Mouse (Mus musculus) C2C12 (cell line): Measurements from ENCODE around the gene Ilf3. TPM values are rescaled to one million over a fixed set of nuclear protein-coding genes. Genes with fewer than 3 reads are reported as not detected.
"Not testable (repeated sequence)": the region's sequence is repeated elsewhere in the genome, so short reads cannot be mapped to it uniquely, and the experiment has no call there.

ENCODE experiments used
- H3K27me3 ChIP-seq: one replicate; pipeline ENCODE4 v1.6.1; 2011; ENCODE audit not compliant: control insufficient read depth, insufficient read depth, insufficient read length
- H3K36me3 ChIP-seq: one replicate; pipeline ENCODE4 v1.6.1; 2011; ENCODE audit not compliant: control insufficient read depth, insufficient read depth
- H3K4me3 ChIP-seq: one replicate; pipeline ENCODE4 v1.5.1; 2011; ENCODE audit warnings: mild to moderate bottlenecking, control low read depth; ENCODE audit not compliant: poor library complexity, insufficient read depth, severe bottlenecking
- H3K79me2 ChIP-seq: one replicate; pipeline ENCODE4 v1.6.1; 2011; ENCODE audit not compliant: control insufficient read depth, insufficient read depth
- H3K79me3 ChIP-seq: one replicate; pipeline ENCODE4 v1.6.1; 2011; ENCODE audit warnings: low read depth, control low read depth
- H3ac ChIP-seq: one replicate; pipeline ENCODE3; 2011; ENCODE audit warnings: low read depth; ENCODE audit not compliant: control insufficient read depth, insufficient read length
- CEBPB ChIP-seq: IDR thresholded peaks from one replicate; pipeline ENCODE4 v1.6.1; 2011; ENCODE audit warnings: low read depth, mild to moderate bottlenecking, control low read depth, moderate library complexity
- CTCF ChIP-seq: IDR thresholded peaks from one replicate; pipeline ENCODE4 v1.5.1; 2011; ENCODE audit not compliant: control insufficient read depth, insufficient read depth, insufficient read length
- FOSL1 ChIP-seq: IDR thresholded peaks from one replicate; pipeline ENCODE4 v1.8.0; 2011; ENCODE audit warnings: mild to moderate bottlenecking, low read length; ENCODE audit not compliant: poor library complexity, insufficient read depth, severe bottlenecking
- MAX ChIP-seq: IDR thresholded peaks from one replicate; pipeline ENCODE4 v1.6.1; 2011; ENCODE audit warnings: mild to moderate bottlenecking, control low read depth
- MYOD1 ChIP-seq: IDR thresholded peaks from one replicate; pipeline ENCODE4 v1.6.1; 2011; ENCODE audit warnings: low read depth; ENCODE audit not compliant: control insufficient read depth, insufficient read length
- MYOG ChIP-seq: IDR thresholded peaks from one replicate; pipeline ENCODE4 v1.6.1; 2011; ENCODE audit not compliant: control insufficient read depth, insufficient read length; ENCODE audit errors: extremely low read depth
- USF1 ChIP-seq: IDR thresholded peaks from one replicate; pipeline ENCODE4 v1.6.1; 2011; ENCODE audit warnings: low read depth, mild to moderate bottlenecking, control low read depth, moderate library complexity
- polyA plus RNA-seq: library from polyadenylated mRNA; unstranded; fragments of >200 nt; fragmentation: generic; extraction: Trizol; gene quantifications from one replicate; pipeline ENCODE4 v1.2.1, GENCODE M21; 2012; ENCODE audit warnings: missing spikeins

Ilf3 gene
- polyA plus RNA-seq, 1 experiment: 66.6 TPM

DNA sequence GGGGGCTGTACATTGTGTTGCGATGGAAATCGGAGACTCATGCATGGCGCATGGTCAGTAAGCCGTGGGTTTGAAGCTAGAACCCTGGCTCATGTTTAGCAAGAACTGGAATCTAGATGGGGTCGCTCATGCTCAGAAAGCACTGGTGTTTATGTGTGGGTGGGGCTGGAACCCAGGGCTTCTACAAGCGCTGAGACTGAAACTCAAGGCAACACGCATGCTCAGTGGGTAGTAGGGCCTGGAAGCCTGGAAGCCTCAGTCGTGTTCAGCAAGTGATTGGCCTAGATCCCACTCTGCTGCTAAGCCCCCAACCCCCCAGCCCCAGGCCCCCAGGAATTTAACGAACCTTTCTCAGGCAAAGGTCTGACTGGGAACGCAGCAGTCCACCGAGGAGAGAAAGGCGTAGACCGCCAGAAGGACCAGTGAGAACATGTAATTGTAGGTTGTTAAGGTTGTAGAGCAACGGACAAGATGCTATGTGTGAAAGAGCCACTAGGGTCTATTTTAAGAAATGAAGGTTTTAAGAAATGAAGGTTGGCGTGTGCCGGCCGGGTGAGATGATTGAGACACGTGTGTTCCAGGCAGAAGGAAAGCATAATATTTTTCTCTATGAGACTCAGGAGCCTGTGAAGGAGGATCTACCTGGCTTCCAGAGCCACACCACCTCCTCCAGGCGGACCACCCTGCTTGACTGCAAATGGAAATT, 45.3 kb upstream of the Ilf3 start:
- Histone ChIP-seq H3K27me3 (no peaks in the 10 kb centered on the region), H3K79me3 (peaks cover 48% of the 10 kb centered on the region), H3K36me3 (no peaks in the 10 kb centered on the region), H3K4me3 (no peak overlapping the region), H3ac (no peak overlapping the region), H3K79me2 (peaks cover 66% of the 10 kb centered on the region)
- TF ChIP-seq FOSL1 (no peak), MYOD1 (no peak), MAX (no peak), USF1 (no peak), CEBPB (no peak), CTCF (no peak), MYOG (no peak)

DNA sequence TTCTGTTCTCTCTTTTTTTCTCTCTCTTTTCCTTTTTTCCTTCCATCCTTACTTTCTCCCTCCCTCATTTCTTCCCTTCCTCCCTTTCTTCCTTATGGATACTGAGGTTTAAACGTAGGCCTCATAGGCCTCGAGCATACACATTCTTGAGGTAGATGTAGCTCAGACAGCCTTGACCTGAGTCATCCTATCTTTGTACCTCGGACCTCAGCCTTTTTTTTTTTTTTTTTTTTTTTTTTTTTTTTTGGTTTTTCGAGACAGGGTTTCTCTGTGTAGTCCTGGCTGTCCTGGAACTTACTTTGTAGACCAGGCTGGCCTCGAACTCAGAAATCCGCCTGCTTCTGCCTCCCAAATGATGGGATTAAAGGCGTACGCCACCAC, 44.8 kb upstream of the Ilf3 start:
- not testable (repeated sequence) for H3K36me3 ChIP-seq, H3ac ChIP-seq, H3K27me3 ChIP-seq, H3K4me3 ChIP-seq
- H3K79me3 ChIP-seq: peaks cover 52% of the 10 kb centered on the region
- H3K79me2 ChIP-seq: peaks cover 72% of the 10 kb centered on the region

DNA sequence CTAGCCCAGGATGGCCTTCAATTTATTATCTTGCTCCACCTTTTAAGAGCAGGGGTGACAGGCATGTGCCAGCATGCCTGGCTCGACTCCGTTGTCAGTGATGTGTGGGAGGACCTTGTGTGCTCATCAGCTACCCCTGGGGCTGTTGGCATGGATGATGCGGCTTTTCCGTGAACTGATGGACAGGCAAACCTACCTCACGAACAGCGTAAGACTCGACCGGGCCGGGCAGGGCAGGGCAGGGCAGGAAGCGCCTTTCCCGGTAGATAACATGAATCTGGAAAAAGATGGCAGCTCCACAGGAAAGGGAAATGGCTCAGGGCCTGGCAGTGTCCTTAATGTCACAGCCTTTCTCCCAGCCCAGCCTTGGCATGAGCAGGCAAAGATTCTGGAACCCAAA, 43.4 kb upstream of the Ilf3 start:
- no peaks in the 10 kb centered on the region for H3K27me3 ChIP-seq
- peaks cover 85% of the 10 kb centered on the region for H3K79me2 ChIP-seq
- no peak overlapping the region for H3ac ChIP-seq
- no peaks in the 10 kb centered on the region for H3K36me3 ChIP-seq
- no peak for TF ChIP-seq MYOG
- no peak for TF ChIP-seq CEBPB
- TF ChIP-seq MAX: no peak
- TF ChIP-seq FOSL1: no peak
- TF ChIP-seq MYOD1: no peak
- no peak for TF ChIP-seq CTCF
- peaks cover 58% of the 10 kb centered on the region for H3K79me3 ChIP-seq
- no peak overlapping the region for H3K4me3 ChIP-seq

DNA sequence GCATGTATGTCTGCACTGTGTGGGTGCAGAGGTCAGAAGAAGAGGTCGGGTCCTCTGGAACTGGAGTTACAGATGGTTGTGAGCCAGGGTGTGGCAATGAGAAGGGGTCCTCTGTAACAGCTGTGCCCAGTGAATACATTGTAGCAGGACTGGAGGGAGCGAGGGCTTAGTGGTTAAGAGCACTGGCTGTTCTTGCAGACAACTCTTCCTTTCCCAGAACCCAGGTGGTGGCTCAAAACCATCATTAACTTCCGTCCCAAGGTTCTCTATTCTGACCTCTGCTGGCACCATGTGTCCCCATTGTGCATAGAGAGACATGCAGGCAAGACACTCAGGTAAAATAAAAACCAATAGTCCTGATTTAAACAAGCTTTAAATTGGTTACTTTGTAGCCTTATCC, 40.1 kb upstream of the Ilf3 start:
- TF ChIP-seq CEBPB (no peak), MAX (no peak)
- Histone ChIP-seq H3ac (no peak overlapping the region), H3K4me3 (no peak overlapping the region), H3K27me3 (no peaks in the 10 kb centered on the region), H3K79me3 (peaks cover 55% of the 10 kb centered on the region), H3K36me3 (no peaks in the 10 kb centered on the region), H3K79me2 (peaks cover 92% of the 10 kb centered on the region)

DNA sequence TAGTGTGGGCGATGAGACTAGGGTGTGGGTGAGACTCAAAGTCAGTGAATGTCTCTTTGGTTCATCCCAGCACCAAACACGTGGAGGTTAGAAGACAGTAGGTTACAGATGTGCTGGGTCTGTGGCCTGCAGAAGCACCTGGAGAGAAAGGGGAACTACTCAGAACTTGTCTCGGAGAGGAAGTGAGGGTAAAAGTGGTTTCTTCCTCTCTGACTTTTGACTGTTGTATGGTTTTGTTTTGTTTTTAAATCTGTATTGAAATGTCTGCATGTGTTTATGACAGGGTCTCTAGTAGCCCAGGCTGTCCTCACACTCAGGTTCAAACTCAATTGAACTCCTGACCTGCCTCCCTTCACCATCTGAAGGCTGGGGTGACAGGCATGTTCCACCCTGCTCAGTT, 39.6 kb upstream of the Ilf3 start:
- H3K79me3 ChIP-seq: peaks cover 51% of the 10 kb centered on the region
- H3K79me2 ChIP-seq: peaks cover 87% of the 10 kb centered on the region
- no peak for TF ChIP-seq USF1
- TF ChIP-seq MAX: no peak
- no peak for TF ChIP-seq CEBPB
- no peak for TF ChIP-seq MYOD1
- no peak for TF ChIP-seq CTCF
- TF ChIP-seq MYOG: no peak
- TF ChIP-seq FOSL1: no peak
- no peaks in the 10 kb centered on the region for H3K36me3 ChIP-seq
- H3ac ChIP-seq: no peak overlapping the region
- no peak overlapping the region for H3K4me3 ChIP-seq
- H3K27me3 ChIP-seq: no peaks in the 10 kb centered on the region

DNA sequence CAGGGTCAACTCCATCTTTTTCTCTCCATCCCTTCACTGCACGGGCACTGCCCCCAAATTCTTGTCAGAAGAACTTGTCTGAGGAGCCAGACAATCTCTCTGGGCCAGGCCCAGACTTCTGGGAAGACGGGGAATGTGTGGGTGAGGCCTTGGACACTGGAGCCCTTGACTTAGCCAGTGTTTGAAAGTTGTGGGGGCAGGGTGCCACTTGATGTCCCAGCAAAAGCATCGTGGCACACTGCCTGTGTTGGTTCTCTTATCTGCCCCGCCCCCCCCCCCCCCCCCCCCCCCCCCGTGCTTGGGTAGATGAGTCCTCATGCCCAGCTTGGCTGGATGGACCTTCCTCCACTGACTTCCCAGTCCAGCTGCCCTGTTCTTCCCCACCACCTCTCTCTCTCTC, 38.6 kb upstream of the Ilf3 start:
- H3K4me3 ChIP-seq: no peak overlapping the region
- no peaks in the 10 kb centered on the region for H3K27me3 ChIP-seq
- no peak overlapping the region for H3ac ChIP-seq

More for the DNA sequence above, 38.6 kb upstream of the Ilf3 start:
- TF ChIP-seq CEBPB (no peak), CTCF (no peak), MYOD1 (no peak)
- no peaks in the 10 kb centered on the region for H3K36me3 ChIP-seq
- peaks cover 43% of the 10 kb centered on the region for H3K79me3 ChIP-seq
- H3K79me2 ChIP-seq: peaks cover 79% of the 10 kb centered on the region
